Mouse (Mus musculus) brain, embryonic 14.5 days (tissue): ENCODE data around the gene Tra2a. TPM values are rescaled to one million over a fixed set of nuclear protein-coding genes. Genes with fewer than 3 reads are reported as not detected.
"Not testable (repeated sequence)": the region's sequence is repeated elsewhere in the genome, so short reads cannot be mapped to it uniquely, and the experiment has no call there.

Source experiments
- DNase-seq: peaks from one replicate; pipeline ENCODE4 v3.0.0-alpha.2; 2011; ENCODE audit warnings: low read depth
- CTCF ChIP-seq: fragments of 200-500 bp; IDR thresholded peaks from 2 replicates; pipeline ENCODE4 v1.5.1; 2012; ENCODE audit warnings: inconsistent platforms, mild to moderate bottlenecking, moderate library complexity, borderline replicate concordance; ENCODE audit not compliant: insufficient read depth, insufficient read length; ENCODE audit errors: extremely low read depth
- POLR2A ChIP-seq: fragments of 200-500 bp; IDR thresholded peaks from 2 replicates; pipeline ENCODE4 v1.6.1; 2012; ENCODE audit warnings: mild to moderate bottlenecking, inconsistent platforms, borderline replicate concordance; ENCODE audit not compliant: poor library complexity, insufficient read depth, insufficient read length, severe bottlenecking; ENCODE audit errors: extremely low read depth
- polyA plus RNA-seq: library from polyadenylated mRNA; depleted of rRNA; stranded (reverse); fragments of >200 nt; gene quantifications from 2 replicates; pipeline ENCODE4 v1.2.3, GENCODE M21; 2012; rRNA removed

Tra2a gene
- polyA plus RNA-seq, result 199 and 246 TPM in 2 replicates

DNA sequence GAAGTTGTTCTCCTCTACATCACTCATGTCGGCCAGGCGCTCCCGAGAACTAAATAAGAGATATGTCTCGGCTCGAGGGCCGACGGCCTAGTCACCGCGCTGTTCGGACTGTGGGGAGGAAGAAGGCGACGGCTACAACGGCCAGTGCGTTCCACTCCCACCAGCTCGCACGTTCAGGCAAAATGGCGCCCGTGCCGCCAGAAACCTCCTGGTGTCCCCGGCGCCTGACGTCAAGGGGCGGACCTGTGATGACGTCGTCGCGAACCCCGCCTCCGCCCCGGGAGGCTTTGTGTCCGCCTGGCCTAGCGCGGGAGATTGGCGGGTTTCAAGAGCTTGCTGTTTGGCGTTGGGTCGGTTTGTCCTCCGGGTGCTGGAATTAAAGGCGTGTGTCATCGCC lies at the start of gene Tra2a:
Gene Tra2a (minus strand): TSS at position 187 of the 397 bp plus-strand sequence.
- TF ChIP-seq POLR2A (peak; percentile 73; the same call in 1 of the 2 replicates), CTCF (no peak)
- DNase-seq, result peak; percentile 99

DNA sequence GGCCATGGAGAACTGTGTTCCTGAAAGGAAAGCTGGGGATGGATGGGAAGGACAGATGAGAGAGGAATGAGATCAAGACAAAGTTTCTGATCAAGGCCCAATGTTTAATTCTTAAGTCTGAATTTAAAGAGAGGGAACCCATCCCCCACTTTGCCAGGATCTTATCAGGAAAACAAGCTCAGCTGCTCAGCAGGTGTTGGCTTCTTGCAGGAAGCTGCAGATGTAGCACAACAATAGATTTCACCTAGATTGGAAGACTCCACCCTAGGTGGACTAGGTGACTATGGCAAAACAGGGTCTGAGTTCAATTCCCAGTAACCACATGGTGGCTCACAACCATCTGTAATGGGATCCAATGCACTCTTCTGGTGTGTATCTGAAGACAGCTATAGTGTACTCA lies 34.5 kb upstream of the Tra2a start:
- no peak for TF ChIP-seq CTCF
- no peak for TF ChIP-seq POLR2A
- no peak for DNase-seq

DNA sequence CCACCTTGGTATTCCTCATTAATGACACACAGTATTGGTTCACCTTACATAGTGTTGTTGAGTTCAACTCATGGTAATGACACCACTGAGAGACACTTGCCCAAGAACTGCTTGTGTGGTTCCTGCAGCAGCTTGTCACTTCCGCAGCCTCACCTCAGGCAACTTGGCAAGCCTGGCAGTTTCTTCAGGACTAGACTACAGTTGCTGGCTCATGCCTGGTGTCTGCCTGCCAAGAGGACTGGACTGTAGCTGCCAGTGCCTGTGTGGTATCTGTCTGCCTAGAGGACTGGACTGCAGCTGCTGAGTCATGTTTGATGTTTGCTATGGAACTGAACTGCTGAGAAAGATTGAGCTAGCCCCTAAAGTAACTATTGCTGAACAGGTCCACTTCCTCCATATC lies 18.3 kb upstream of the Tra2a start:
- no peak for TF ChIP-seq POLR2A
- no peak for TF ChIP-seq CTCF
- peak; percentile 78 for DNase-seq

DNA sequence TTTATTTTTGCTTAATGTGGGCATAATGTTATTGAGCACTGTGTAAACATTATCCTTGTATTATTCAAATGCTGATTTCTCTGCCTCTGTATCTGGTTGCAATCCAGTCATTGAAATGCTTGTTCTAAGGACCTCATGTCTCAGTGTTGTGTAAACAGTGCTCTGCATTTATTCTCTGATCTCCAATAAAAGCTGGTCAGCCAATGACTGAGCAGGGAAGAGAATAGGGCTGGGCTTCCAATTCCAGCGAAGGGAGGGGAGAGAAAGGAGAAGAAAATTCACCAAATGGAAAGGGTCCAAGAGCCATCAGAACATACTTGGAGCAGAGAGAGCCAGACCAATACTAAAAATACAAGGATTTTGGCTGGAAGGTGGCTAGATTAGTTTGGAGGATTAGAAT lies 17.1 kb upstream of the Tra2a start:
- peak; percentile 60 for DNase-seq
- TF ChIP-seq CTCF (no peak), POLR2A (no peak)

DNA sequence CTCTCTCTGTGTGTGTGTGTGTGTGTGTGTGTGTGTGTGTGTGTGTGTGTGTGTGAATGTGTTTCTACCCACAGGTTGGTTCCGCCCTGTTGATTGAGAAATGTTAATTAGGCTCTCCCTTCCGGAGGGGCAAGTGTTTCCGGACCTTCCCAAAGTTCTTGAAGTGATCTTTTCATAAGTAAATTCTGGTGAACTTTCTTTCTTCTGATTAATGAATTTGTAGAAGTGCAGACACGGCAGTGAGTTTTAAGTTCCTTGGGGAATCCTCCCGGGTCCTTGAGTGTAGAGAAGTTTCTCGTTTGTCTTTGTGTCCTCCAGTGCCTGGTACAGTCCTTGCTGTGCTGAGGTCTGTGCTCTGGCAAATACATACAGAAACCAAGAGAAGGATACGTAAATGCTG lies 11.5 kb upstream of the Tra2a start:
- no peak for DNase-seq
- TF ChIP-seq POLR2A, result no peak

DNA sequence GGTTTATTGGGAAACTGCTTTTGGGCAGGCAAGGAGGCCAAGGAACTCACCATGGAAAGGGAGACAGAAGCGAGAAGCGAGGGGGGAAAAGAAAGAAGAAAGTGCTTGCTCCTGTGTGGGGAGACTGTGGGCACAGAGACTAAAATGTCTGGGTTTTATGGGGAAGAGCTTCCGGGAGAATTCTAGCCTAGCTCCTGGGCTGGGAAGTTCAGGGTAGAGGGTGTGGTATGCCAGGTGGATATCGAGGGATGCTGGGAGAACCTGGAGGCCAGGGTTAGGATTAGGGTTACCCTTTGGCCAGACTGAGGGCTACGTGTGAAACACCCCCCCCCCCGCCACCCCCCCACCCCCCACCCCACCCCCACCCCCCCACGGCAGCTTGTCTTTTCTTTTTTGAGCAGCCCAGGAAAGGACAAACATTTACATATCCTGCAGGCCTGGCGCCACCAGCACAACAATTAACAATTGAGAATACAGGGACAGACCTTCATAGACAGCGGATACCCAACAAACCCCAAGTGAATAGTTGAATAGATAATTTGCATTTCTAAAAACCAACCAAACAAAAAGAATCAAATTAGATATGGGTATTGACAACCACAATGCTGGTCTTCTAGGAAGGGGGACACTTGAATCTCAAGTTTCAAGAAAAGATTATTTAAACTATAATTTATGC lies 10.7 kb upstream of the Tra2a start:
- TF ChIP-seq CTCF (no peak), POLR2A (no peak)
- DNase-seq, result no peak

DNA sequence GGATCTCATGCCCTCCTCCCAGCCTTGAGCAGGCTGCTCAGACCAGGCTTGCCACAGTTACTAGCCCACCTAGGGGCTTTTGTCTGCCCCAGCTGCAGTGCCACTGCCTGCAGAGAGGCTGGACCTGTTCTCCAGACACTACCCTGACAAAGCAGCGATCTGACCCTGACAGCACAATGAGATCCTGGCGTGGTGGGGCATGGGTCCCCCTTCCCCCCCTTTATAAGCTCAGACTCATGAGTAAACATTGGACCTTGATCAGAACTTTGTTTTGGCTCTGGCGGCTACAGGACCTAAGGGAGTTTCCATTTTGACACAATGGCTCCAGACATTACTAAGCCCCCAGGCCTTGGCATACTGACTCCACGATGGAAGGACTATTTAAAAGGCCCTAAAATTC lies 10.1 kb upstream of the Tra2a start:
- DNase-seq, result peak; percentile 18
- TF ChIP-seq CTCF, result no peak
- TF ChIP-seq POLR2A, result no peak

DNA sequence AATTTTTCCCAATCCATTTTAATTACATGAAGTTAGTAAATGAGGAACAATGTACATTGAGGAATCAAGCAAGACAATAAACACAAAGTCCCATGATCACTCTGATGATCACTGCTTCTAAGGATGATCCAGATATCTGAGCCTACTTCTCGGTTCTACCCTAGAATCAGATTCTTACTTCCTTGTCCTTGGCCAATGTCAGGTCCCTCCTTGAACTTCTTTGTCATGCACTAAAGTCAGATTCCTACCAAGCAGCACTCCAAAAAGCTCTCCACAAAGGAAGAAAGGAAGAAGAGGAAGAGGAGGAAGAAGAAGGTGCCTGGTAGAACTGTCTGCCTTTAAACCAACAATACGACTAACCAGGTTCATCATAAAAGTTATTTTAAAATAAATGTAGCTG lies 9.0 kb upstream of the Tra2a start:
- DNase-seq, result no peak
- TF ChIP-seq POLR2A (no peak), CTCF (no peak)

DNA sequence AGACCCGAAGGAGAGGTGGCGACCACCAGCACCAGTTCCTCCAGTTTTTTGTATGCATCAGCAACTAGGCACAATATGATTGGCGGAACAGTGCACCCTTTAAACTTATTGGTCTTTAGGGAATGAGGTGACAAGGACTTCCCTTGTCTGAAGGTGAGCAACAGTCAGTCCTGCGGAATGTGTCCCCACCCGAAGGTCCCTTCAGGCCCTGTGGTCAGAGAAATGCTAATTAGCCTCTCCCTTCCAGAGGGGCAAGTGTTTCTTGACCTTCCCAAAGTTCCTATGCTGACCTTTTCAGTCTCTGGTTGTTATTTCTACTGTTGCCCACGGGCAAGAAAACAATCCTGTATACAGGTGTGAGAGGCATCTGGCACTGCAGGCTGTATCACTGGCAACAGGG lies 8.0 kb upstream of the Tra2a start:
- TF ChIP-seq CTCF (no peak), POLR2A (no peak)
- no peak for DNase-seq

DNA sequence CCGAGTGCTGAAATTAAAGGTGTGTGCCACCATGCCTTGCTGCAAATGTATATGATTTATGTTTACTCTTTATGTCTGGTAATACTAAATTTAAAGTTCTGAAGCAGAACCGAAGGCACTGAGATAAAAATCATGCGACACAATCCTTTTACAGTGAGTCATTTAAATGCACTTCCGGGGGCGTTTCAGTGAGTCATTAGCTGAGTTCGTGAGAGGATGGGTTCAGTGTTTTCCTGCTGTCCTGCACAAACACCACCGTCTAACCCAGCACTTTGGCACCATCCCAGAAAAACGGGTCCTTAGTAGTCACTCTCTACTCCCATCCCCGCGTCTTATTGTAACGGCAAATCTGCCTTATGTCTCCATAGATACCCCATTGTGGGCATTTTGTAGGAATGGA lies 6.1 kb upstream of the Tra2a start:
- TF ChIP-seq POLR2A (no peak), CTCF (no peak)
- DNase-seq, result no peak

DNA sequence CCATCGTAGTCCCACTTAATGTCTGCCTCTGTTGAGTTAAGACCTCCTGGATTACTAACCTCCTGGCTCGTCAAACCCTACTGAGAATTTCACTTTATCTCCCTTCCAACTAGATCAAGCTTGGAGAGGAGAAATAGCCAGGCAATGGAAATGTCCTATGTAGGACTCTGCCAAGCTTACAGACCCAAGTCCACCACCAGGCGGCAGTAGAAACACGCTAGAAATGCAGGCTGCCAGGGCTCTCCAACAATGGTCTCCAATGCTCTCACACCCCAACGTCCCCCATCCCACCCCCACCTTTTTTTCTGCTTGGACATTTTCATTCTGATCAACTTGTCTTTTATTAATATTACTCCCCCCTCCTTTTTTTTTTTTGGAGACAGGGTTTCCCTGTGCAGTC lies 5.4 kb upstream of the Tra2a start:
- DNase-seq, result peak; percentile 78
- TF ChIP-seq POLR2A, result no peak
- TF ChIP-seq CTCF, result peak; percentile 79

DNA sequence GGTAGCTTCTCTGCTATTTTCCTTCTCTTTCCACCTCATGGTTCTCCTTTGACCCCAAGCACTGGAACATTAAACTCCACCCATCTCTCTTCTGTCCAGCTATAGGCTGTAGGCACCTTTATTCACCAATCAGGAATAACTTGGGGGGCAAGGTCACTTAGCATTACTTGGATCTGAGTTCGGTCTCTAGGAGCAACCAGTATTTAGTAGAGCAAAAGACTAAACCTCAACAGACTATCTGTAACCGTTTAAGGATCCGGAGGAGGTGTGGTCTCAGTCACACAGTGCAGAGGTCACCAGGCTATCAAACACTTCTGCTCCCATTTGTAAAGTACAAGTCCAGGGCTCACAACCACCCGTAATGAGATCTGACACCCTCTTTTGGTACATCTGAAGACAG lies 3.9 kb upstream of the Tra2a start:
- no peak for DNase-seq
- TF ChIP-seq CTCF, result no peak
- TF ChIP-seq POLR2A, result no peak

DNA sequence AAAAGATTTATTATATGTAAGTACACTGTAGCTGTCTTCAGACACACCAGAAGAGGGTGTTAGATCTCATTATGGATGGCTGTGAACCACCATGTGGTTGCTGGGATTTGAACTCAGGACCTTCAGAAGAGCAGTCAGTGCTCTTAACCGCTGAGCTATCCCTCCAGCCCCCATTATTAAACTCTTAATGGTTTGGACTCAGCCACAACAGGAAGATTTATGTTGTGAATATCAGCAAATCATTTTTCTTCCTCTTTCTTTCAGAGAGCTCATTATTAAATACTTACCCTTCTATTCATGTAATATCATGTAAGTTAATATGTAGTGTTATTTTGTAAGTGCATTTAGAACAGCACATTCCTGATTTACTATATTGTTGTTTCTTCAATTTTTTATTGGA lies 1.4 kb upstream of the Tra2a start:
- DNase-seq, result not testable (repeated sequence)

DNA sequence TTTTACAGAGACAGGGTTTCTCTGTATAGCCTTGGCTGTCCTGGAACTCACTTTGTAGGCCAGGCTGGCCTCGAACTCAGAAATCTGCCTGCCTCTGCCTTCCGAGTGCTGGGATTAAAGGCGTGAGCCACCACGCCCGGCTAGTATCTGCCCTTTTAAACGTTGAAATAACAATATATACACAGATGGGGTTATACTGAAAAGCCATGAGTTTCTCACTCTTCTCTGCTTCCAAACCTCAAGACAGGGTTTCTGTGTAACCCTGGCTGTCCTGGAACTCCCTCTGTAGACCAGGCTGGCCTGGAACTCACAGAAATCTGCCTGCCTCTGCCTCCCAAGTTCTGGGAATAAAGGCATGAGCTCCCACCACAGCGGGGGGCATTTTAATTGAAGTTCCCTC lies 613 bp upstream of the Tra2a start:
- DNase-seq, result not testable (repeated sequence)
